Mouse (Mus musculus): Measurements from ENCODE around the gene Ifitm5.
A peak's percentile ranks its signal among the peaks of the same experiment; 100 is the strongest.

Ifitm5 gene

GRCm38 (mm10) chr7:140961416-140961815 is 11.3 kb upstream of the Ifitm5 start:
- DNase-seq (ENCODE audit: low read depth), result no peak

GRCm38 (mm10) chr7:140960026-140960425 is 9.9 kb upstream of the Ifitm5 start:
- DNase-seq (ENCODE audit: low read depth), result no peak

GRCm38 (mm10) chr7:140959181-140959901 is 9.2 kb upstream of the Ifitm5 start:
- peak; percentile 70 for DNase-seq (ENCODE audit: low read depth)

GRCm38 (mm10) chr7:140956556-140956869 is 6.4 kb upstream of the Ifitm5 start:
- DNase-seq (ENCODE audit: low read depth), result no peak

GRCm38 (mm10) chr7:140955758-140956555 is 5.9 kb upstream of the Ifitm5 start, which contains the start of the genes Gm45717 and Ifitm2:
Gene Gm45717, minus strand, starts transcription at chr7:140955937.
Gene Ifitm2, minus strand, starts transcription at chr7:140955987.
- DNase-seq (ENCODE audit: low read depth), result no peak

GRCm38 (mm10) chr7:140955342-140955741 is 5.3 kb upstream of the Ifitm5 start:
- DNase-seq (ENCODE audit: low read depth), result peak; percentile 17

GRCm38 (mm10) chr7:140954733-140955071 is 4.6 kb upstream of the Ifitm5 start:
- DNase-seq (ENCODE audit: low read depth), result no peak

GRCm38 (mm10) chr7:140953800-140954732 is 4.0 kb upstream of the Ifitm5 start:
- DNase-seq (ENCODE audit: low read depth), result no peak

GRCm38 (mm10) chr7:140953133-140953532 is 3.0 kb upstream of the Ifitm5 start:
- no peak for DNase-seq (ENCODE audit: low read depth)

GRCm38 (mm10) chr7:140952441-140952840 is 2.4 kb upstream of the Ifitm5 start:
- no peak for DNase-seq (ENCODE audit: low read depth)

- no peak for DNase-seq (ENCODE audit: low read depth)
Observed at GRCm38 (mm10) chr7:140951765-140952164, 1.7 kb upstream of the Ifitm5 start.

- DNase-seq (ENCODE audit: low read depth), result no peak
Observed at GRCm38 (mm10) chr7:140951051-140951450, 960 bp upstream of the Ifitm5 start.

GRCm38 (mm10) chr7:140949255-140949654 is 836 bp downstream of the Ifitm5 start:
- no peak for DNase-seq (ENCODE audit: low read depth)

- DNase-seq (ENCODE audit: low read depth), result no peak
Observed at GRCm38 (mm10) chr7:140948161-140948560, 1.9 kb downstream of the Ifitm5 start.

- DNase-seq (ENCODE audit: low read depth), result peak; percentile 77
Observed at GRCm38 (mm10) chr7:140946980-140947379, 3.1 kb downstream of the Ifitm5 start.

- peak; percentile 10 for DNase-seq (ENCODE audit: low read depth)
Observed at GRCm38 (mm10) chr7:140946311-140946710, 3.8 kb downstream of the Ifitm5 start.

- no peak for DNase-seq (ENCODE audit: low read depth)
Observed at GRCm38 (mm10) chr7:140945247-140945646, 4.8 kb downstream of the Ifitm5 start.

GRCm38 (mm10) chr7:140944236-140944635 is 5.9 kb downstream of the Ifitm5 start:
- no peak for DNase-seq (ENCODE audit: low read depth)

- DNase-seq (ENCODE audit: low read depth), result no peak
Observed at GRCm38 (mm10) chr7:140943356-140943755, 6.7 kb downstream of the Ifitm5 start.

GRCm38 (mm10) chr7:140942811-140943210 is 7.3 kb downstream of the Ifitm5 start:
- no peak for DNase-seq (ENCODE audit: low read depth)

GRCm38 (mm10) chr7:140942341-140942740 is 7.8 kb downstream of the Ifitm5 start:
- DNase-seq (ENCODE audit: low read depth), result no peak

All from naive thymus-derived CD4-positive, alpha-beta T cell, adult 2 months (primary cell).